Mouse (Mus musculus): ENCODE data around the gene Prkch. TPM values are rescaled to one million over a fixed set of nuclear protein-coding genes. Genes with fewer than 3 reads are reported as not detected.
"Not testable (repeated sequence)": the region's sequence is repeated elsewhere in the genome, so short reads cannot be mapped to it uniquely, and the experiment has no call there.

The Prkch gene
- polyA plus RNA-seq, 1 experiment from 2014 or later, result 11.3 TPM

GRCm38 (mm10) chr12:73548259-73548658, 36.3 kb upstream of the Prkch start:
- ATAC-seq (replicated peaks; ENCODE audit: insufficient number of reproducible peaks, insufficient read depth, low FRiP score, low read depth), result no peak
- H3K9me3 ChIP-seq (replicated peaks), result no peaks in the 10 kb centered on the region
- WGBS, result 59% methylated on average over 8 of the region's 8 CpGs
- H3K27me3 ChIP-seq, result peaks cover 74% of the 10 kb centered on the region
- no peaks in the 10 kb centered on the region for H3K36me3 ChIP-seq
- no peak overlapping the region for H3K4me3 ChIP-seq
- peaks cover 15% of the 10 kb centered on the region for H3K4me1 ChIP-seq (replicated peaks)
- no peak overlapping the region for H3K4me2 ChIP-seq
- no peak overlapping the region for H3K9ac ChIP-seq
- H3K27ac ChIP-seq, result no peak overlapping the region

DNA sequence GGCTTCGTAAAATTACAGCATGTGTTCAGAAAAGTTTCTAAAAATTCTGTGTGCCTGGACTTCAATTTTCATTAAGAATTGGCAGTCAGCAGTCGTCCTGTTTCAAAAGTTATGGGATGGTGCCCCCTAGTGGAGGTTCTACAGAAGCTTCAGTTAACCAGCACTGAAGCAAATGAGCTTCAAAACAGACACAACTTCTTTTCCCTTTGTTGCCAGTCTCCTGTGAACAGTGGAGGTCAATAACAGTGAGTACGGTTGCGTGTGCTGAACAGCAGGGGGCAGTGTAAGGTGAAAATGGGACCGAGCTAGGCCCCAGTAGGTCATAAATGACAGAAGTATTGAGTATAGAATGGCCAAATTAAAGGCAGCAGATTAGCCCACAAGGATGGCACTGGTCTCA, 30.4 kb upstream of the Prkch start:
- no peaks in the 10 kb centered on the region for H3K4me1 ChIP-seq (replicated peaks)
- H3K9me3 ChIP-seq (replicated peaks), result no peaks in the 10 kb centered on the region
- ATAC-seq (replicated peaks; ENCODE audit: insufficient number of reproducible peaks, insufficient read depth, low FRiP score, low read depth), result no peak
- 2% methylated on average over 5 of the region's 5 CpGs for WGBS
- no peak overlapping the region for H3K4me3 ChIP-seq
- H3K36me3 ChIP-seq, result no peaks in the 10 kb centered on the region
- H3K27me3 ChIP-seq, result peaks cover 17% of the 10 kb centered on the region
- H3K9ac ChIP-seq, result no peak overlapping the region
- H3K4me2 ChIP-seq, result no peak overlapping the region
- H3K27ac ChIP-seq, result no peak overlapping the region

DNA sequence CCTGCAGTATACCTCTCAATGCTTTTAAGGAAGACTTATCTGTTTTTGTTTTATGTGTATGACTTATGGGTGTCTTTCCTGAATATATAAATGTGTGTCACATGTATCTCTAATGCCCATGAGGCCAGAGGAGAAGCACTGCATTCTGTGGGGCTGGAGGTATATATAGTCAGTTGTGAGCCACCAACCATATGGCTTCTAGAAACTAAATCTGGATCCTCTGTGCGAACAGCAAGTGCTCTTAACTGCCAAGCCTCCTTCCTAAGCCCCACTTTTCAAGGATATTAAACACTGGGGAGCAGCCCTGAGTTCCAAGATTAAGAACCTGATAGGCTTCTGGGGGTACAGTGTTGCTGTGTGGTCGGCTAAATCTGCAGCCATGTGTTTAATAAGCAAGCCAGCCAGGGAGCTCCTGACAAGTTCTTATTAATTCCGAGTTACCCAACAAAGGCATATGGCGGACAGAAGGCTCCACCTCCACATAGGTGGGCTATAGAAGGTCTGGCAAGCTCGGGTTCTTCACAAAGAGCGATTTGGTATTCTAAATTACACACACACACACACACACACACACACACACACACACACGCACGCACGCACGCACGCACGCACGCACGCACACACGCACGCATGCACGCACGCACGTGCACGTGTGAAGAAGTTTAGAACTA, 25.9 kb upstream of the Prkch start:
- no peaks in the 10 kb centered on the region for H3K9me3 ChIP-seq (replicated peaks)
- no peak overlapping the region for H3K27ac ChIP-seq
- H3K4me3 ChIP-seq, result no peak overlapping the region
- H3K4me2 ChIP-seq, result no peak overlapping the region
- ATAC-seq (replicated peaks; ENCODE audit: insufficient number of reproducible peaks, insufficient read depth, low FRiP score, low read depth), result no peak
- H3K4me1 ChIP-seq (replicated peaks), result no peaks in the 10 kb centered on the region
- H3K36me3 ChIP-seq, result no peaks in the 10 kb centered on the region
- 91% methylated on average over 20 of the region's 20 CpGs for WGBS
- H3K27me3 ChIP-seq, result no peaks in the 10 kb centered on the region
- H3K9ac ChIP-seq, result no peak overlapping the region

- Histone ChIP-seq H3K9ac (no peak overlapping the region), H3K27me3 (no peaks in the 10 kb centered on the region), H3K36me3 (no peaks in the 10 kb centered on the region), H3K4me3 (no peak overlapping the region), H3K27ac (no peak overlapping the region), H3K4me1 (replicated peaks) (no peaks in the 10 kb centered on the region), H3K4me2 (no peak overlapping the region), H3K9me3 (replicated peaks) (no peaks in the 10 kb centered on the region)
- WGBS, result 49% methylated on average over 7 of the region's 7 CpGs
- ATAC-seq (replicated peaks; ENCODE audit: insufficient number of reproducible peaks, insufficient read depth, low FRiP score, low read depth), result no peak
Observed at GRCm38 (mm10) chr12:73560091-73560490, 24.5 kb upstream of the Prkch start.

DNA sequence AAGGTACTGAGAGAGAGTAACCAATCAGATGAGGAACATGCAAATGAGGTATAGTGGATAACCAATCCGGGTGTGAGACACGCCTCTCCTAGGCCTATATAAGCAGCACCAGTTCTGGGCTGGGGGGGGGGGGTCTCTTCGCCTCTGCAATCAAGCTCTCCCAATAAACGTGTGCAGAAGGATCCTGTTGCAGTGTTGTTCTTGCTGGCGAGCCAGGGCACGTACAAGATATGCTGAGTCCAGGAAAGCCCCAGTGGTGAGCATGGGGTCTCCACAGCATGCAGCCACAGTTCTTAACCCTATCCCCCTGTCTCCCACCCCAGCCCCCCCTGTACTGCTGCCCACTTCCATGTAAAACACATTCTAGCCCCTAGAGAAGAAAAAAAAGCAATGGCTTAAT, 21.5 kb upstream of the Prkch start:
- not testable (repeated sequence) for H3K27me3 ChIP-seq; H3K36me3 ChIP-seq; H3K4me1 ChIP-seq (replicated peaks); H3K9ac ChIP-seq; H3K9me3 ChIP-seq (replicated peaks); ATAC-seq (replicated peaks; ENCODE audit: insufficient number of reproducible peaks, insufficient read depth, low FRiP score, low read depth); H3K4me2 ChIP-seq; H3K27ac ChIP-seq; H3K4me3 ChIP-seq
- WGBS, result 82% methylated on average over 6 of the region's 6 CpGs

DNA sequence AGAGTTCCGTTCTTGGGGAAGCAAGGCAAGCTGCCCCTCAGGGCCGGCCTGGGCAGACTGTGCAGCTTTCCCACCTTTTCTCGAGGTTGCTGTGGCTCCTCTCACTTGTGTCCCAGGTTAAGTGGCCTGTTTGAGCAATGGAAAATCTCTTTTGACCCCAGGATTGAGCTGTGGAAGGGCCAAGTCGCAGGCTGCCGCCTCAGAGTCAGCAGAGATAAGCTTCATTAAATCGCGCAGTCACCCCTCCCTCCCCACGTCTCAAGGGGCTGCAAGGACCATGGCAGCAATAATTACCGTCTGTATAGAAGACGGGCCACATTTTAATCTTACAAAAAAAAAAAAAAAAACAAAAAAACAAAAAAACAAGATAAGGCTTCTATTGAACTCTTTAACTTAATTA, 20.4 kb upstream of the Prkch start:
- Histone ChIP-seq H3K4me1 (replicated peaks) (peaks cover 2% of the 10 kb centered on the region; the same call in 1 of the 2 replicates), H3K9me3 (replicated peaks) (no peaks in the 10 kb centered on the region), H3K36me3 (no peaks in the 10 kb centered on the region), H3K4me2 (no peak overlapping the region), H3K27ac (no peak overlapping the region), H3K4me3 (no peak overlapping the region), H3K9ac (no peak overlapping the region), H3K27me3 (no peaks in the 10 kb centered on the region)
- no peak for ATAC-seq (replicated peaks; ENCODE audit: insufficient number of reproducible peaks, insufficient read depth, low FRiP score, low read depth)
- WGBS, result 18% methylated on average over 10 of the region's 10 CpGs

DNA sequence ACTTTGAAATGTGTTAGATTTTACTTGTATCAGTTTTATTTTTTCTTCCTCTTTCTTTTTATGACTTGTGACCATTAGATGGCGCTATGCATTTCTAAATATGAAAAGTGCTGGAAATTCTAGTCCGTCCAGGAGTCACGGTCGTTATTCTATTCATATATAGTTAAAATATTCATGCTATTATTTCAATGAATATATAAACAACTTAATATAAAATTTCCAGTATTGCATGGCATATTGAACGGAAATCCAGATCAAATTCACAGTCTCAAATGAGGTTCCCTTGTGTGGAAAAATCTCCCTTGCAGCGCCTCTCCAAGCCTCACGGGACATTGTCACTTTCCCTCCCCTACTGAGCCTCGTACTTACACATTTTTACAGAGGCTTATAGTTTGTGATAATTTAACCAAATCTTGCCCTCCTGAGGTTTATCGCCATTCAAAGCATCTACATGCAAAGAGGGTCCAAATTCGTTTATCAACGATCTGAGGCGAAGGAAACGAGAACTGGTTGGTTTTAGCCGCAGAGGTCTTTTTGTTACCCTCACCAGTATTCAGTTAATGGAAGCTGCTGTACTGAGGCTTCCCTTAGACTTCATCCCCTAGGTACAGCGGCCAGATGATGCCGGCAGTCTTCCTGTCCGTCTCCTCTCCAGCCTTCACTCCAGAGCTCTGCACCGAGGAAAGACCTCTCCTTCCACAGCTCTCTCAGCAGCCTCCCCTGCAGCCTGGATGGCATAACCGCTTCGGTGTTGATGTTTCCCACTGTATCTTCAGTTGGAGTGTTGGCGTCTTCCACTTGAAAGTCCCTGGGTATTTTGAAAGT, 19.6 kb upstream of the Prkch start:
- Histone ChIP-seq H3K4me1 (replicated peaks) (peaks cover 2% of the 10 kb centered on the region; the same call in 1 of the 2 replicates), H3K9ac (peak overlapping the region; percentile 35), H3K27ac (no peak overlapping the region), H3K36me3 (no peaks in the 10 kb centered on the region), H3K4me2 (peak overlapping the region; percentile 67), H3K9me3 (replicated peaks) (no peaks in the 10 kb centered on the region), H3K4me3 (peak overlapping the region; percentile 44), H3K27me3 (no peaks in the 10 kb centered on the region)
- ATAC-seq (replicated peaks; ENCODE audit: insufficient number of reproducible peaks, insufficient read depth, low FRiP score, low read depth), result no peak
- 12% methylated on average over 21 of the region's 21 CpGs for WGBS

DNA sequence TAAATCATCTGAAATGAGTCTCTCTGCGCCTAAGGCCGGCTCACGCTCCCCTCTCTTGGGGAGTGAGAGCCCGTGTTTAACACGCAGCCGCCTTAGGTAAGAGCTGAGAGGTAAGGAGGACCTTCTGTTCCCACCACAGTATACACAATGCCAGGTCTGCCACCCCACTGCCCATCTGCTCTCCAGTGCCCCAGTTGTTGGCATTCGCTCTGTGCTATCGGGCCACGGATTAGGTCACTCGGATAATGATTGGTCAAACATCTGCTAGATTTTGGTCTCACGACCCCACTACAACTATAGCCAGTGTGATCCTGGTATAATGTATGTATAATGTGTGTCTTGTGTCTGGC, 19.0 kb upstream of the Prkch start:
- H3K4me1 ChIP-seq (replicated peaks), result peaks cover 2% of the 10 kb centered on the region; the same call in 1 of the 2 replicates
- ATAC-seq (replicated peaks; ENCODE audit: insufficient number of reproducible peaks, insufficient read depth, low FRiP score, low read depth), result no peak
- H3K27me3 ChIP-seq, result no peaks in the 10 kb centered on the region
- H3K4me2 ChIP-seq, result peak overlapping the region; percentile 67
- peak overlapping the region; percentile 35; the same call in 1 of the 2 replicates for H3K9ac ChIP-seq
- no peaks in the 10 kb centered on the region for H3K9me3 ChIP-seq (replicated peaks)
- no peaks in the 10 kb centered on the region for H3K36me3 ChIP-seq
- H3K4me3 ChIP-seq, result peak overlapping the region; percentile 44
- 60% methylated on average over 11 of the region's 11 CpGs for WGBS
- H3K27ac ChIP-seq, result no peak overlapping the region

- peak; percentile 50; the same call in 1 of the 2 replicates for ATAC-seq (replicated peaks; ENCODE audit: insufficient number of reproducible peaks, insufficient read depth, low FRiP score, low read depth)
- H3K4me2 ChIP-seq, result peak overlapping the region; percentile 51
- no peaks in the 10 kb centered on the region for H3K9me3 ChIP-seq (replicated peaks)
- peak overlapping the region; percentile 6; the same call in 1 of the 2 replicates for H3K4me3 ChIP-seq
- H3K27me3 ChIP-seq, result no peaks in the 10 kb centered on the region
- 35% methylated on average over 15 of the region's 15 CpGs for WGBS
- H3K36me3 ChIP-seq, result no peaks in the 10 kb centered on the region
- H3K4me1 ChIP-seq (replicated peaks), result no peaks in the 10 kb centered on the region; the same call in 1 of the 2 replicates
- H3K27ac ChIP-seq, result peak overlapping the region; percentile 39
- H3K9ac ChIP-seq, result no peak overlapping the region; the same call in 1 of the 2 replicates
Observed at GRCm38 (mm10) chr12:73574632-73575031, 10.0 kb upstream of the Prkch start.

GRCm38 (mm10) chr12:73578141-73578540, 6.5 kb upstream of the Prkch start:
- 58% methylated on average over 6 of the region's 6 CpGs for WGBS
- H3K9me3 ChIP-seq (replicated peaks), result no peaks in the 10 kb centered on the region
- H3K27ac ChIP-seq, result no peak overlapping the region
- ATAC-seq (replicated peaks; ENCODE audit: insufficient number of reproducible peaks, insufficient read depth, low FRiP score, low read depth), result no peak
- H3K4me3 ChIP-seq, result no peak overlapping the region
- H3K9ac ChIP-seq, result no peak overlapping the region
- no peaks in the 10 kb centered on the region; the same call in 1 of the 2 replicates for H3K4me1 ChIP-seq (replicated peaks)
- no peaks in the 10 kb centered on the region for H3K36me3 ChIP-seq
- H3K4me2 ChIP-seq, result no peak overlapping the region
- no peaks in the 10 kb centered on the region for H3K27me3 ChIP-seq

DNA sequence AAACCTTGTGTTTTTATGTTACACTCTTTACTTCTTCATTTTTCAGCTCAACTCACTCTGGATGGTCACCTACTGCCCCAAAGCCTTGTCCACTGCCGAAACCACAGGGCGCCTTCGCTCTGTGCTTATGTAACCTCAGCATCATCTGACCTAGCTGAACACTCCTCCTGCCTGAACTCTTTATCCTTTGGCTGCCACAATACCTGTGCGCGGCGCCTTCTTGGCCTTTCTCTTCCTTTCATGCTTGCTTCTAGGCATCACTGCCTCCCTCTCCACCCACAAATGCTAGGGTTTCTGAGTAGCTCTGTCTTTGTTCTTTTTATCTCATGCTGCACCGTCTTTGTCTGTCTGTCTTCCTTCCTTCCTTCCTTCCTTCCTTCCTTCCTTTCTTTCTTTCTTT, 3.8 kb upstream of the Prkch start:
- Histone ChIP-seq H3K4me3 (no peak overlapping the region), H3K4me2 (no peak overlapping the region), H3K9ac (no peak overlapping the region), H3K4me1 (replicated peaks) (peaks cover 14% of the 10 kb centered on the region), H3K9me3 (replicated peaks) (no peaks in the 10 kb centered on the region), H3K27ac (no peak overlapping the region), H3K36me3 (no peaks in the 10 kb centered on the region), H3K27me3 (0 out of 2 replicates have a peak, but pooled peaks cover 4% of the 10 kb centered on the region)
- no peak for ATAC-seq (replicated peaks; ENCODE audit: insufficient number of reproducible peaks, insufficient read depth, low FRiP score, low read depth)
- WGBS, result 80% methylated on average over 7 of the region's 7 CpGs
